Mouse (Mus musculus) thymus, adult 2 months (tissue): ENCODE data around the gene Dbndd1. TPM values are rescaled to one million over a fixed set of nuclear protein-coding genes. Genes with fewer than 3 reads are reported as not detected.

ENCODE experiments used
- DNase-seq: peaks from one replicate; pipeline ENCODE4 v3.0.0; 2021
- H3K27ac ChIP-seq: fragments of 200-500 bp; 2 replicates; pipeline ENCODE4 v1.5.1; 2012; ENCODE audit warnings: low read length, control low read depth; ENCODE audit not compliant: control insufficient read depth, insufficient read depth
- H3K27me3 ChIP-seq: fragments of 200-500 bp; 2 replicates; pipeline ENCODE4 v1.6.1; 2012; ENCODE audit warnings: mild to moderate bottlenecking, low read length, moderate library complexity, mixed read lengths; ENCODE audit not compliant: control insufficient read depth, insufficient read depth
- H3K36me3 ChIP-seq: fragments of 200-500 bp; 2 replicates; pipeline ENCODE4 v1.6.1; 2012; ENCODE audit warnings: mild to moderate bottlenecking, low read length, moderate library complexity; ENCODE audit not compliant: control insufficient read depth, insufficient read depth
- H3K4me1 ChIP-seq: fragments of 200-500 bp; replicated peaks from 2 replicates; pipeline ENCODE4 v1.6.1; 2012; ENCODE audit warnings: low read length; ENCODE audit not compliant: control insufficient read depth, insufficient read depth
- H3K4me3 ChIP-seq: fragments of 200-500 bp; 2 replicates; pipeline ENCODE4 v1.5.1; 2012; ENCODE audit warnings: mild to moderate bottlenecking, low read length, control low read depth, moderate library complexity; ENCODE audit not compliant: control insufficient read depth, insufficient read depth
- CTCF ChIP-seq: fragments of 200-500 bp; IDR thresholded peaks from 2 replicates; pipeline ENCODE4 v1.5.1; 2012; ENCODE audit warnings: mild to moderate bottlenecking, control low read depth, low read length, moderate library complexity, borderline replicate concordance; ENCODE audit not compliant: control insufficient read depth, poor library complexity, insufficient read depth; ENCODE audit errors: extremely low read depth
- POLR2A ChIP-seq: fragments of 200-500 bp; IDR thresholded peaks from 2 replicates; pipeline ENCODE4 v1.6.1; 2012; ENCODE audit warnings: mild to moderate bottlenecking, low read length, control low read depth, moderate library complexity; ENCODE audit not compliant: control insufficient read depth, poor library complexity, insufficient read depth; ENCODE audit errors: extremely low read depth
- WGBS: fragments of 180-500 bp; shearing (Covaris S2); methylation state at CpG from one replicate; pipeline ENCODE4 v1.1.7; 2018; 5-methylcytosine and 5-hydroxymethylcytosine counted together
- polyA plus RNA-seq: library from polyadenylated mRNA; depleted of rRNA; stranded (reverse); fragments of >200 nt; gene quantifications from 2 replicates; pipeline ENCODE4 v1.2.3, GENCODE M21; 2012

The Dbndd1 gene
- polyA plus RNA-seq, 1 experiment = 2.1 TPM

- 92% methylated on average over 4 of the region's 4 CpGs for WGBS
- Histone ChIP-seq H3K27me3 (no peaks in the 10 kb centered on the region), H3K4me3 (no peak overlapping the region), H3K27ac (no peak overlapping the region), H3K4me1 (no peaks in the 10 kb centered on the region), H3K36me3 (peaks cover 55% of the 10 kb centered on the region)
- DNase-seq = no peak
- no peak for TF ChIP-seq CTCF
- no peak for TF ChIP-seq POLR2A
These were observed 17.6 kb downstream of the Dbndd1 start for GRCm38 (mm10) chr8:123497699-123498098.

- Histone ChIP-seq H3K36me3 (peaks cover 79% of the 10 kb centered on the region), H3K27ac (no peak overlapping the region), H3K4me3 (no peak overlapping the region), H3K4me1 (no peaks in the 10 kb centered on the region), H3K27me3 (no peaks in the 10 kb centered on the region)
- WGBS = 97% methylated on average over 9 of the region's 9 CpGs
- DNase-seq = no peak
- TF ChIP-seq CTCF (no peak), POLR2A (no peak)
These were observed 22.4 kb downstream of the Dbndd1 start for GRCm38 (mm10) chr8:123492898-123493297.

GRCm38 (mm10) chr8:123491280-123492075 is 23.8 kb downstream of the Dbndd1 start:
- no peak for DNase-seq
- Histone ChIP-seq H3K4me1 (no peaks in the 10 kb centered on the region), H3K36me3 (peaks cover 87% of the 10 kb centered on the region), H3K27ac (no peak overlapping the region), H3K4me3 (no peak overlapping the region), H3K27me3 (no peaks in the 10 kb centered on the region)
- no peak for TF ChIP-seq POLR2A
- TF ChIP-seq CTCF = no peak
- 89% methylated on average over 15 of the region's 15 CpGs for WGBS

GRCm38 (mm10) chr8:123482627-123483026 is 32.6 kb downstream of the Dbndd1 start:
- H3K36me3 ChIP-seq = peaks cover 25% of the 10 kb centered on the region
- H3K4me3 ChIP-seq = no peak overlapping the region
- H3K27me3 ChIP-seq = no peaks in the 10 kb centered on the region
- 96% methylated on average over 7 of the region's 7 CpGs for WGBS
- TF ChIP-seq CTCF = no peak
- no peak for TF ChIP-seq POLR2A
- H3K4me1 ChIP-seq = peaks cover 8% of the 10 kb centered on the region
- DNase-seq = peak; percentile 8
- H3K27ac ChIP-seq = no peak overlapping the region

GRCm38 (mm10) chr8:123478456-123479218 is 36.6 kb downstream of the Dbndd1 start:
- no peaks in the 10 kb centered on the region for H3K27me3 ChIP-seq
- no peak for DNase-seq
- no peak for TF ChIP-seq POLR2A
- no peak for TF ChIP-seq CTCF
- H3K27ac ChIP-seq = no peak overlapping the region
- H3K4me1 ChIP-seq = peaks cover 24% of the 10 kb centered on the region
- H3K36me3 ChIP-seq = 0 out of 2 replicates have a peak, but pooled peaks cover 9% of the 10 kb centered on the region
- WGBS = 27% methylated on average over 16 of the region's 16 CpGs
- peak overlapping the region; percentile 30 for H3K4me3 ChIP-seq

- H3K27ac ChIP-seq = no peak within 1 kb of the TSS
- H3K27me3 ChIP-seq = no peaks in the 10 kb centered on the region
- 0 out of 2 replicates have a peak, but pooled peaks cover 6% of the 10 kb centered on the region for H3K36me3 ChIP-seq
- H3K4me3 ChIP-seq = peak within 1 kb of the TSS; percentile 66
- WGBS = under 1% methylated on average over 58 of the region's 58 CpGs
- peaks cover 24% of the 10 kb centered on the region for H3K4me1 ChIP-seq
- peak; percentile 92 for DNase-seq
- TF ChIP-seq CTCF (peak; percentile 72; the same call in 1 of the 2 replicates), POLR2A (peak; percentile 70)
These were observed 37.5 kb downstream of the Dbndd1 start, which contains the start of gene Afg3l1 for GRCm38 (mm10) chr8:123477737-123478258. Afg3l1 (plus strand) TSS chr8:123477903.
